Mouse (Mus musculus) MEL (cell line): ENCODE data around the gene Perp. TPM values are rescaled to one million over a fixed set of nuclear protein-coding genes. Genes with fewer than 3 reads are reported as not detected.

Experiments
- DNase-seq: peaks from one replicate; pipeline ENCODE4 v3.0.0; 2011; ENCODE audit warnings: low read depth, low spot score
- H3K27ac ChIP-seq: 2 replicates; pipeline ENCODE4 v1.5.1; 2012; ENCODE audit warnings: low read depth, mild to moderate bottlenecking, control low read depth, low read length, moderate library complexity; ENCODE audit not compliant: control insufficient read depth
- H3K27me3 ChIP-seq, 2 experiments: fragments of 150-350 bp in 1 of 2; sonication (generic) in 1 of 2; 2 replicates each; pipeline ENCODE4 v1.6.1; 2012; ENCODE audit warnings: low read length in 2 of 2, mild to moderate bottlenecking in 2 of 2, improper control_type of control experiment in 1 of 2, moderate library complexity in 1 of 2; ENCODE audit not compliant: insufficient read depth in 2 of 2, control insufficient read depth in 1 of 2
- H3K36me3 ChIP-seq, 2 experiments: 2 replicates each; pipeline ENCODE4 v1.6.1; 2012 to 2014; ENCODE audit warnings: low read length in 2 of 2, improper control_type of control experiment in 1 of 2, inconsistent platforms in 1 of 2, mild to moderate bottlenecking in 1 of 2; ENCODE audit not compliant: insufficient read depth in 2 of 2, control insufficient read depth in 1 of 2
- H3K4me1 ChIP-seq, 2 experiments: fragments of 150-350 bp in 1 of 2; sonication (generic) in 1 of 2; 2 replicates each; pipeline ENCODE4 v1.6.1; 2012; ENCODE audit warnings: low read length in 2 of 2, improper control_type of control experiment in 1 of 2, mild to moderate bottlenecking in 1 of 2; ENCODE audit not compliant: insufficient read depth in 2 of 2, control insufficient read depth in 1 of 2
- H3K4me3 ChIP-seq, 2 experiments: fragments of 150-350 bp in 1 of 2; sonication (generic) in 1 of 2; 2 replicates each; pipeline ENCODE4 v1.5.1; 2012; ENCODE audit warnings: low read depth in 2 of 2, low read length in 2 of 2, mild to moderate bottlenecking in 2 of 2, moderate library complexity in 2 of 2, control low read depth in 1 of 2, improper control_type of control experiment in 1 of 2; ENCODE audit not compliant: control insufficient read depth in 1 of 2, insufficient read depth in 1 of 2
- H3K79me2 ChIP-seq: 2 replicates; pipeline ENCODE4 v1.6.1; 2012; ENCODE audit warnings: mild to moderate bottlenecking, low read length, moderate library complexity; ENCODE audit not compliant: control insufficient read depth, poor library complexity, insufficient read depth
- H3K9ac ChIP-seq: 2 replicates; pipeline ENCODE4 v1.6.1; 2012; ENCODE audit warnings: low read depth, mild to moderate bottlenecking, control low read depth, low read length, moderate library complexity; ENCODE audit not compliant: control insufficient read depth, poor library complexity, severe bottlenecking
- H3K9me3 ChIP-seq: fragments of 150-350 bp; sonication (generic); replicated peaks from 2 replicates; pipeline ENCODE4 v1.6.1; 2012; ENCODE audit warnings: mild to moderate bottlenecking, low read length, improper control_type of control experiment, moderate library complexity; ENCODE audit not compliant: insufficient read depth
- BHLHE40 ChIP-seq: IDR thresholded peaks from 2 replicates; pipeline ENCODE4 v1.6.1; 2012; ENCODE audit warnings: low read depth, mild to moderate bottlenecking, inconsistent platforms, low read length, improper control_type of control experiment, borderline replicate concordance
- CHD2 ChIP-seq: IDR thresholded peaks from 2 replicates; pipeline ENCODE4 v1.6.1; 2011; ENCODE audit warnings: low read length, improper control_type of control experiment
- CTCF ChIP-seq, 3 experiments: IDR thresholded peaks in 2 of 3; conservative IDR thresholded peaks in 1 of 3; 2 replicates each; pipeline ENCODE4 v1.5.1; 2011 to 2012; ENCODE audit warnings: low read length in 3 of 3, low read depth in 2 of 3, mild to moderate bottlenecking in 2 of 3, improper control_type of control experiment in 1 of 3, inconsistent platforms in 1 of 3, mixed read lengths in 1 of 3, moderate library complexity in 1 of 3; ENCODE audit not compliant: control insufficient read depth in 1 of 3, insufficient read depth in 1 of 3, poor library complexity in 1 of 3, severe bottlenecking in 1 of 3
- EP300 ChIP-seq, 2 experiments: IDR thresholded peaks; 2 replicates each; pipeline ENCODE4 v1.6.1; 2011; ENCODE audit warnings: improper control_type of control experiment in 2 of 2, low read length in 2 of 2, low read depth in 1 of 2, mild to moderate bottlenecking in 1 of 2
- ETS1 ChIP-seq: IDR thresholded peaks from 2 replicates; pipeline ENCODE4 v1.6.1; 2012; ENCODE audit warnings: low read depth, mild to moderate bottlenecking, inconsistent platforms, low read length, improper control_type of control experiment, moderate library complexity
- GABPA ChIP-seq: IDR thresholded peaks from 2 replicates; pipeline ENCODE4 v1.6.1; 2012; ENCODE audit warnings: low read depth, mild to moderate bottlenecking, inconsistent platforms, low read length, improper control_type of control experiment, moderate library complexity
- GATA1 ChIP-seq: IDR thresholded peaks from 2 replicates; pipeline ENCODE4 v1.6.1; 2011; ENCODE audit warnings: low read depth, low read length, improper control_type of control experiment
- HCFC1 ChIP-seq: IDR thresholded peaks from 2 replicates; pipeline ENCODE4 v1.6.1; 2012; ENCODE audit warnings: low read depth, mild to moderate bottlenecking, inconsistent platforms, low read length, improper control_type of control experiment, moderate library complexity
- JUND ChIP-seq: IDR thresholded peaks from 2 replicates; pipeline ENCODE4 v1.6.1; 2011; ENCODE audit warnings: low read depth, mild to moderate bottlenecking, improper control_type of control experiment, low read length
- KAT2A ChIP-seq: conservative IDR thresholded peaks from 2 replicates; pipeline ENCODE4 v1.6.1; 2012; ENCODE audit warnings: low read depth, low read length, improper control_type of control experiment, inconsistent platforms
- MAFK ChIP-seq: IDR thresholded peaks from 2 replicates; pipeline ENCODE4 v1.6.1; 2011; ENCODE audit warnings: low read depth, mild to moderate bottlenecking, low read length, improper control_type of control experiment, borderline replicate concordance
- MAZ ChIP-seq: IDR thresholded peaks from 2 replicates; pipeline ENCODE4 v1.6.1; 2012; ENCODE audit warnings: low read depth, mild to moderate bottlenecking, inconsistent platforms, low read length, improper control_type of control experiment
- MXI1 ChIP-seq: IDR thresholded peaks from 2 replicates; pipeline ENCODE4 v1.6.1; 2011; ENCODE audit warnings: mild to moderate bottlenecking, low read depth, low read length, improper control_type of control experiment
- MYB ChIP-seq: IDR thresholded peaks from 2 replicates; pipeline ENCODE4 v1.6.1; 2011; ENCODE audit warnings: mild to moderate bottlenecking, low read depth, low read length, improper control_type of control experiment
- NELFE ChIP-seq: IDR thresholded peaks from 2 replicates; pipeline ENCODE4 v1.6.1; 2011; ENCODE audit warnings: low read depth, low read length, improper control_type of control experiment
- SIN3A ChIP-seq: IDR thresholded peaks from 2 replicates; pipeline ENCODE4 v1.6.1; 2012; ENCODE audit warnings: low read length, improper control_type of control experiment, inconsistent platforms
- SMC3 ChIP-seq: IDR thresholded peaks from 2 replicates; pipeline ENCODE4 v1.6.1; 2011; ENCODE audit warnings: low read depth, low read length, improper control_type of control experiment
- TAL1 ChIP-seq: IDR thresholded peaks from 2 replicates; pipeline ENCODE4 v1.6.1; 2012; ENCODE audit warnings: mild to moderate bottlenecking, inconsistent platforms, low read length, moderate library complexity, mixed read lengths
- TCF12 ChIP-seq: IDR thresholded peaks from 2 replicates; pipeline ENCODE4 v1.6.1; 2014; ENCODE audit warnings: low read depth, mild to moderate bottlenecking, inconsistent platforms, low read length, improper control_type of control experiment, moderate library complexity
- USF1 ChIP-seq: IDR thresholded peaks from 2 replicates; pipeline ENCODE4 v1.6.1; 2014; ENCODE audit warnings: low read depth, mild to moderate bottlenecking, inconsistent platforms, low read length, improper control_type of control experiment, moderate library complexity
- USF2 ChIP-seq, 2 experiments: IDR thresholded peaks; 2 replicates each; pipeline ENCODE4 v1.6.1; 2011 to 2012; ENCODE audit warnings: improper control_type of control experiment in 2 of 2, low read length in 2 of 2, borderline replicate concordance in 1 of 2, inconsistent platforms in 1 of 2, low read depth in 1 of 2, mild to moderate bottlenecking in 1 of 2; ENCODE audit not compliant: insufficient read depth in 1 of 2
- ZC3H11A ChIP-seq: IDR thresholded peaks from 2 replicates; pipeline ENCODE4 v1.6.1; 2012; ENCODE audit warnings: low read depth, mild to moderate bottlenecking, inconsistent platforms, low read length, improper control_type of control experiment
- ZKSCAN1 ChIP-seq: IDR thresholded peaks from 2 replicates; pipeline ENCODE4 v1.6.1; 2012; ENCODE audit warnings: low read depth, mild to moderate bottlenecking, inconsistent platforms, low read length, improper control_type of control experiment, moderate library complexity
- ZNF384 ChIP-seq: IDR thresholded peaks from 2 replicates; pipeline ENCODE4 v1.6.1; 2012; ENCODE audit warnings: low read depth, mild to moderate bottlenecking, inconsistent platforms, low read length, improper control_type of control experiment
- polyA plus RNA-seq, 2 experiments: library from polyadenylated mRNA; stranded (reverse) in 1 of 2; unstranded in 1 of 2; fragments of >175 nt in 1 of 2; fragments of >200 nt in 1 of 2; gene quantifications; 2 replicates each; pipeline versions ENCODE4 v1.2.1 to v1.2.4; 2012; ENCODE audit warnings: low replicate concordance in 2 of 2, low read depth in 1 of 2; ENCODE audit not compliant: insufficient read length in 2 of 2, insufficient read depth in 1 of 2, missing spikeins in 1 of 2
- total RNA-seq: library from RNA; depleted of rRNA; stranded (reverse); fragments of 300-350 nt; gene quantifications from 2 replicates; pipeline ENCODE4 v1.2.3, GENCODE M21; 2012

Gene Perp
- total and polyA plus RNA-seq, 3 experiments, result not detected

- H3K9me3 ChIP-seq, result no peaks in the 10 kb centered on the region
- H3K27me3 ChIP-seq, result no peaks in the 10 kb centered on the region
- no peak overlapping the region for H3K4me3 ChIP-seq
- peak; percentile 80 for DNase-seq
- peak overlapping the region; percentile 14; the same call in 1 of the 2 replicates for H3K27ac ChIP-seq
- no peak for TF ChIP-seq BHLHE40
- peak; percentile 28; the same call in 1 of the 2 replicates for TF ChIP-seq TCF12
- no peak for TF ChIP-seq KAT2A
- TF ChIP-seq NELFE, result no peak
- peak; percentile 34; the same call in 1 of the 2 replicates for TF ChIP-seq ETS1
- TF ChIP-seq EP300 (IDR thresholded peaks at IDR 0.05; ENCODE audit: low read depth in 1 of 2, low read length in 2 of 2), result peak; percentile 58 to 64; a peak in 3 of 4 replicates
- TF ChIP-seq ZC3H11A, result no peak; the same call in 1 of the 2 replicates
- TF ChIP-seq SIN3A, result no peak
- no peak for TF ChIP-seq USF1
- TF ChIP-seq GATA1, result peak; percentile 67
- no peak overlapping the region for H3K9ac ChIP-seq
- no peaks in the 10 kb centered on the region for H3K79me2 ChIP-seq
- peaks cover 7 to 16% of the 10 kb centered on the region in 2 experiments for H3K4me1 ChIP-seq
- H3K36me3 ChIP-seq, result peaks cover 0 to 7% of the 10 kb centered on the region in 2 experiments; a peak in 2 of 4 replicates
These were observed 34.9 kb downstream of the Perp start for GRCm38 (mm10) chr10:18879690-18880089.

- Histone ChIP-seq H3K4me1 (peaks cover 8 to 23% of the 10 kb centered on the region in 2 experiments), H3K79me2 (no peaks in the 10 kb centered on the region), H3K36me3 (peaks cover 0 to 11% of the 10 kb centered on the region in 2 experiments; a peak in 2 of 4 replicates), H3K9ac (no peak overlapping the region), H3K4me3 (no peak overlapping the region), H3K27me3 (no peaks in the 10 kb centered on the region), H3K9me3 (no peaks in the 10 kb centered on the region), H3K27ac (no peak overlapping the region)
- no peak for DNase-seq
- TF ChIP-seq CTCF (IDR thresholded peaks at IDR 0.05 in 2 of 3, conservative IDR thresholded peaks at IDR 0.05 in 1 of 3; ENCODE audit: control insufficient read depth in 1 of 3, insufficient read depth in 1 of 3, low read depth in 2 of 3, low read length in 3 of 3, poor library complexity in 1 of 3, severe bottlenecking in 1 of 3), result no peak
- TF ChIP-seq MYB, result no peak
- no peak for TF ChIP-seq SIN3A
- no peak for TF ChIP-seq NELFE
- TF ChIP-seq EP300 (IDR thresholded peaks at IDR 0.05; ENCODE audit: low read depth in 1 of 2, low read length in 2 of 2), result no peak
These were observed 37.4 kb downstream of the Perp start for GRCm38 (mm10) chr10:18882190-18882589.

GRCm38 (mm10) chr10:18886918-18887625 lies 42.3 kb downstream of the Perp start:
- no peak overlapping the region for H3K9ac ChIP-seq
- H3K36me3 ChIP-seq, result peaks cover 0 to 24% of the 10 kb centered on the region in 2 experiments; a peak in 2 of 4 replicates
- H3K4me3 ChIP-seq, result no peak overlapping the region
- no peaks in the 10 kb centered on the region for H3K79me2 ChIP-seq
- H3K9me3 ChIP-seq, result no peaks in the 10 kb centered on the region
- peak overlapping the region; percentile 46 for H3K27ac ChIP-seq
- H3K4me1 ChIP-seq, result peaks cover 14 to 19% of the 10 kb centered on the region in 2 experiments
- peak; percentile 93 for DNase-seq
- H3K27me3 ChIP-seq, result no peaks in the 10 kb centered on the region
- peak; percentile 27; the same call in 1 of the 2 replicates for TF ChIP-seq SIN3A
- no peak for TF ChIP-seq SMC3
- TF ChIP-seq ZC3H11A, result no peak
- no peak for TF ChIP-seq USF2 (IDR thresholded peaks at IDR 0.05; ENCODE audit: borderline replicate concordance in 1 of 2, insufficient read depth in 1 of 2, low read depth in 1 of 2, low read length in 2 of 2)
- TF ChIP-seq GABPA, result no peak
- peak; percentile 38 for TF ChIP-seq TCF12
- TF ChIP-seq HCFC1, result no peak
- no peak for TF ChIP-seq MXI1
- TF ChIP-seq JUND, result no peak
- TF ChIP-seq ZNF384, result no peak
- TF ChIP-seq MAZ, result 0 out of 2 replicates have a peak, but pooled peaks have one; percentile 23
- TF ChIP-seq MAFK, result no peak
- TF ChIP-seq ZKSCAN1, result no peak
- TF ChIP-seq TAL1, result 0 out of 2 replicates have a peak, but pooled peaks have one; percentile 27
- TF ChIP-seq CHD2, result no peak
